Mouse (Mus musculus): ENCODE results near the gene Tbc1d2.

GRCm38 (mm10) chr4:46684160-46684559 lies 34.2 kb upstream of the Tbc1d2 start:
- TF ChIP-seq CTCF (IDR thresholded peaks at IDR 0.05; ENCODE audit: borderline replicate concordance, insufficient read depth, low read depth, low read length) (no peak), POLR2A (IDR thresholded peaks at IDR 0.05; ENCODE audit: borderline replicate concordance, insufficient read depth, low read length) (no peak)
